Mouse (Mus musculus) MEL (cell line): ENCODE data around the gene Adtrp. TPM values are rescaled to one million over a fixed set of nuclear protein-coding genes. Genes with fewer than 3 reads are reported as not detected.

Experiments
- DNase-seq: peaks from one replicate; pipeline ENCODE4 v3.0.0; 2011; ENCODE audit warnings: low read depth, low spot score
- H3K27ac ChIP-seq: 2 replicates; pipeline ENCODE4 v1.5.1; 2012; ENCODE audit warnings: low read depth, mild to moderate bottlenecking, control low read depth, low read length, moderate library complexity; ENCODE audit not compliant: control insufficient read depth
- H3K27me3 ChIP-seq, 2 experiments: fragments of 150-350 bp in 1 of 2; sonication (generic) in 1 of 2; 2 replicates each; pipeline ENCODE4 v1.6.1; 2012; ENCODE audit warnings: low read length in 2 of 2, mild to moderate bottlenecking in 2 of 2, improper control_type of control experiment in 1 of 2, moderate library complexity in 1 of 2; ENCODE audit not compliant: insufficient read depth in 2 of 2, control insufficient read depth in 1 of 2
- H3K36me3 ChIP-seq, 2 experiments: 2 replicates each; pipeline ENCODE4 v1.6.1; 2012 to 2014; ENCODE audit warnings: low read length in 2 of 2, improper control_type of control experiment in 1 of 2, inconsistent platforms in 1 of 2, mild to moderate bottlenecking in 1 of 2; ENCODE audit not compliant: insufficient read depth in 2 of 2, control insufficient read depth in 1 of 2
- H3K4me1 ChIP-seq, 2 experiments: fragments of 150-350 bp in 1 of 2; sonication (generic) in 1 of 2; 2 replicates each; pipeline ENCODE4 v1.6.1; 2012; ENCODE audit warnings: low read length in 2 of 2, improper control_type of control experiment in 1 of 2, mild to moderate bottlenecking in 1 of 2; ENCODE audit not compliant: insufficient read depth in 2 of 2, control insufficient read depth in 1 of 2
- H3K4me3 ChIP-seq, 2 experiments: fragments of 150-350 bp in 1 of 2; sonication (generic) in 1 of 2; 2 replicates each; pipeline ENCODE4 v1.5.1; 2012; ENCODE audit warnings: low read depth in 2 of 2, low read length in 2 of 2, mild to moderate bottlenecking in 2 of 2, moderate library complexity in 2 of 2, control low read depth in 1 of 2, improper control_type of control experiment in 1 of 2; ENCODE audit not compliant: control insufficient read depth in 1 of 2, insufficient read depth in 1 of 2
- H3K79me2 ChIP-seq: 2 replicates; pipeline ENCODE4 v1.6.1; 2012; ENCODE audit warnings: mild to moderate bottlenecking, low read length, moderate library complexity; ENCODE audit not compliant: control insufficient read depth, poor library complexity, insufficient read depth
- H3K9ac ChIP-seq: 2 replicates; pipeline ENCODE4 v1.6.1; 2012; ENCODE audit warnings: low read depth, mild to moderate bottlenecking, control low read depth, low read length, moderate library complexity; ENCODE audit not compliant: control insufficient read depth, poor library complexity, severe bottlenecking
- H3K9me3 ChIP-seq: fragments of 150-350 bp; sonication (generic); replicated peaks from 2 replicates; pipeline ENCODE4 v1.6.1; 2012; ENCODE audit warnings: mild to moderate bottlenecking, low read length, improper control_type of control experiment, moderate library complexity; ENCODE audit not compliant: insufficient read depth
- BHLHE40 ChIP-seq: IDR thresholded peaks from 2 replicates; pipeline ENCODE4 v1.6.1; 2012; ENCODE audit warnings: low read depth, mild to moderate bottlenecking, inconsistent platforms, low read length, improper control_type of control experiment, borderline replicate concordance
- CHD1 ChIP-seq: IDR thresholded peaks from 2 replicates; pipeline ENCODE4 v1.6.1; 2012; ENCODE audit warnings: low read depth, mild to moderate bottlenecking, inconsistent platforms, low read length, improper control_type of control experiment
- CHD2 ChIP-seq: IDR thresholded peaks from 2 replicates; pipeline ENCODE4 v1.6.1; 2011; ENCODE audit warnings: low read length, improper control_type of control experiment
- CTCF ChIP-seq, 3 experiments: IDR thresholded peaks in 2 of 3; conservative IDR thresholded peaks in 1 of 3; 2 replicates each; pipeline ENCODE4 v1.5.1; 2011 to 2012; ENCODE audit warnings: low read length in 3 of 3, low read depth in 2 of 3, mild to moderate bottlenecking in 2 of 3, improper control_type of control experiment in 1 of 3, inconsistent platforms in 1 of 3, mixed read lengths in 1 of 3, moderate library complexity in 1 of 3; ENCODE audit not compliant: control insufficient read depth in 1 of 3, insufficient read depth in 1 of 3, poor library complexity in 1 of 3, severe bottlenecking in 1 of 3
- E2F4 ChIP-seq: IDR thresholded peaks from 2 replicates; pipeline ENCODE4 v1.6.1; 2011; ENCODE audit warnings: low read depth, low read length, improper control_type of control experiment, borderline replicate concordance
- ELF1 ChIP-seq: IDR thresholded peaks from 2 replicates; pipeline ENCODE4 v1.6.1; 2014; ENCODE audit warnings: low read depth, mild to moderate bottlenecking, inconsistent platforms, low read length, improper control_type of control experiment, moderate library complexity
- GABPA ChIP-seq: IDR thresholded peaks from 2 replicates; pipeline ENCODE4 v1.6.1; 2012; ENCODE audit warnings: low read depth, mild to moderate bottlenecking, inconsistent platforms, low read length, improper control_type of control experiment, moderate library complexity
- GATA1 ChIP-seq: IDR thresholded peaks from 2 replicates; pipeline ENCODE4 v1.6.1; 2011; ENCODE audit warnings: low read depth, low read length, improper control_type of control experiment
- HCFC1 ChIP-seq: IDR thresholded peaks from 2 replicates; pipeline ENCODE4 v1.6.1; 2012; ENCODE audit warnings: low read depth, mild to moderate bottlenecking, inconsistent platforms, low read length, improper control_type of control experiment, moderate library complexity
- JUND ChIP-seq: IDR thresholded peaks from 2 replicates; pipeline ENCODE4 v1.6.1; 2011; ENCODE audit warnings: low read depth, mild to moderate bottlenecking, improper control_type of control experiment, low read length
- MAX ChIP-seq: IDR thresholded peaks from 2 replicates; pipeline ENCODE4 v1.6.1; 2011; ENCODE audit warnings: low read length, improper control_type of control experiment
- MAZ ChIP-seq: IDR thresholded peaks from 2 replicates; pipeline ENCODE4 v1.6.1; 2012; ENCODE audit warnings: low read depth, mild to moderate bottlenecking, inconsistent platforms, low read length, improper control_type of control experiment
- MEF2A ChIP-seq: IDR thresholded peaks from 2 replicates; pipeline ENCODE4 v1.6.1; 2014; ENCODE audit warnings: low read depth, mild to moderate bottlenecking, inconsistent platforms, low read length, improper control_type of control experiment; ENCODE audit not compliant: poor library complexity, insufficient replicate concordance, severe bottlenecking; ENCODE audit errors: extremely low read depth
- MYC ChIP-seq: IDR thresholded peaks from 2 replicates; pipeline ENCODE4 v1.6.1; 2011; ENCODE audit warnings: low read depth, mild to moderate bottlenecking, low read length, improper control_type of control experiment, moderate library complexity
- POLR2A ChIP-seq, 2 experiments: IDR thresholded peaks; 2 replicates each; pipeline ENCODE4 v1.6.1; 2011 to 2012; ENCODE audit warnings: low read length in 2 of 2, mild to moderate bottlenecking in 2 of 2, control low read depth in 1 of 2, improper control_type of control experiment in 1 of 2, low read depth in 1 of 2, moderate library complexity in 1 of 2; ENCODE audit not compliant: control insufficient read depth in 1 of 2, insufficient read depth in 1 of 2, poor library complexity in 1 of 2
- POLR2AphosphoS2 ChIP-seq: IDR thresholded peaks from 2 replicates; pipeline ENCODE4 v1.6.1; 2011; ENCODE audit warnings: low read length, improper control_type of control experiment
- POLR2AphosphoS5 ChIP-seq: IDR thresholded peaks from 2 replicates; pipeline ENCODE4 v1.6.1; 2012; ENCODE audit warnings: low read depth, borderline replicate concordance, mild to moderate bottlenecking, inconsistent platforms, low read length, moderate library complexity, mixed read lengths
- RAD21 ChIP-seq: IDR thresholded peaks from 2 replicates; pipeline ENCODE4 v1.6.1; 2011; ENCODE audit warnings: mild to moderate bottlenecking, low read depth, low read length, improper control_type of control experiment
- SIN3A ChIP-seq: IDR thresholded peaks from 2 replicates; pipeline ENCODE4 v1.6.1; 2012; ENCODE audit warnings: low read length, improper control_type of control experiment, inconsistent platforms
- USF2 ChIP-seq, 2 experiments: IDR thresholded peaks; 2 replicates each; pipeline ENCODE4 v1.6.1; 2011 to 2012; ENCODE audit warnings: improper control_type of control experiment in 2 of 2, low read length in 2 of 2, borderline replicate concordance in 1 of 2, inconsistent platforms in 1 of 2, low read depth in 1 of 2, mild to moderate bottlenecking in 1 of 2; ENCODE audit not compliant: insufficient read depth in 1 of 2
- ZNF384 ChIP-seq: IDR thresholded peaks from 2 replicates; pipeline ENCODE4 v1.6.1; 2012; ENCODE audit warnings: low read depth, mild to moderate bottlenecking, inconsistent platforms, low read length, improper control_type of control experiment
- polyA plus RNA-seq, 2 experiments: library from polyadenylated mRNA; stranded (reverse) in 1 of 2; unstranded in 1 of 2; fragments of >175 nt in 1 of 2; fragments of >200 nt in 1 of 2; gene quantifications; 2 replicates each; pipeline versions ENCODE4 v1.2.1 to v1.2.4; 2012; ENCODE audit warnings: low replicate concordance in 2 of 2, low read depth in 1 of 2; ENCODE audit not compliant: insufficient read length in 2 of 2, insufficient read depth in 1 of 2, missing spikeins in 1 of 2
- total RNA-seq: library from RNA; depleted of rRNA; stranded (reverse); fragments of 300-350 nt; gene quantifications from 2 replicates; pipeline ENCODE4 v1.2.3, GENCODE M21; 2012

Gene Adtrp
- total and polyA plus RNA-seq, 3 experiments = not detected

DNA sequence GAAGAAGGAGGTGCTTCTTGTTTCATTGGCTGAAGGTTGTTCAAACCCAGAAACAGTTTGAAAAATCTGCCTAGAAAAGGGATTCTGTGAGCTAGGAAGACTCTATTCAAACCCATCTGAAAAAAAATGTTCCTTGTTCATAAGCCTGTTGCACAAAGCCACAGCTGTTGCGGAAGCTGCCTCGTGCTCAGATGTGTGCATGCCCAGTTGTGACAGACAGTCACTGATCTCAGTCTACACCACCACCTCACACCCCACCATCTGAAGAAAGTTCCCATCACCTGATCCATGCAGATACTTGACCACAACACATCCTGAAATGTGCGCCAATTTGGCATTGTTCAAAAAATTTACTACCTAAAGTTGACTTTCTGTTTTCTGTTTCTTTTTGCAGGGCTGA, 119.7 kb downstream of the Adtrp start:
- H3K9me3 ChIP-seq = no peaks in the 10 kb centered on the region
- H3K27ac ChIP-seq = no peak overlapping the region
- DNase-seq = no peak
- no peaks in the 10 kb centered on the region for H3K36me3 ChIP-seq
- no peak overlapping the region for H3K4me3 ChIP-seq
- no peaks in the 10 kb centered on the region for H3K4me1 ChIP-seq
- no peak for TF ChIP-seq ELF1
- no peak for TF ChIP-seq GABPA
- TF ChIP-seq MAX = no peak
- TF ChIP-seq MYC = no peak
- TF ChIP-seq CHD1 = no peak
- no peak for TF ChIP-seq RAD21
- no peak for TF ChIP-seq POLR2AphosphoS5
- no peak for TF ChIP-seq POLR2A (IDR thresholded peaks at IDR 0.05; ENCODE audit: control insufficient read depth in 1 of 2, insufficient read depth in 1 of 2, low read depth in 1 of 2, low read length in 2 of 2, poor library complexity in 1 of 2)
- TF ChIP-seq CTCF (IDR thresholded peaks at IDR 0.05 in 2 of 3, conservative IDR thresholded peaks at IDR 0.05 in 1 of 3; ENCODE audit: control insufficient read depth in 1 of 3, insufficient read depth in 1 of 3, low read depth in 2 of 3, low read length in 3 of 3, poor library complexity in 1 of 3, severe bottlenecking in 1 of 3) = no peak
- no peak for TF ChIP-seq E2F4
- TF ChIP-seq JUND = no peak
- TF ChIP-seq, all 39 proteins: peak for 0
- H3K79me2 ChIP-seq = no peaks in the 10 kb centered on the region
- no peaks in the 10 kb centered on the region for H3K27me3 ChIP-seq
- no peak overlapping the region for H3K9ac ChIP-seq

DNA sequence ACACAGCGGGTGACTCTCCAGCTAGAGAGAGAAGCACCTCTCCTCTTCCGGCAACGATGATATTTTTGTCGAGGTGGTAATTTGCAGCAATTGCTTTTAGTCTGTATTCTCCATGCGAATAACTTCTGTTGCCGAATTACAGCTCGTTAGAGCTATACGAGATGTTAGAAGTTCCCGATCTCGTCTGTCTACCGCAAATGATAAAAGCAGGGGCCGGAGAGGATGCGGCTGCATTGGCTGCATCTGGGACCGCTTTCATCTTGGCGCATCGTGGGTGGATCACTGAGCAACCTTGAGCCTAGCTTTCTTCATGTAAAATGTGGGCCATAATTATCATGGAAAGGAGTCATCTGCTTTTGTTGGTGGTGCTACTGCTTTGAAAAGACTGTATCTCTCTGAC, 128.2 kb downstream of the Adtrp start:
- no peak overlapping the region for H3K27ac ChIP-seq
- no peak overlapping the region for H3K9ac ChIP-seq
- H3K9me3 ChIP-seq = no peaks in the 10 kb centered on the region
- no peaks in the 10 kb centered on the region for H3K27me3 ChIP-seq
- H3K36me3 ChIP-seq = no peaks in the 10 kb centered on the region
- H3K4me3 ChIP-seq = no peak overlapping the region
- no peaks in the 10 kb centered on the region for H3K4me1 ChIP-seq
- TF ChIP-seq GATA1 (no peak), CTCF (IDR thresholded peaks at IDR 0.05 in 2 of 3, conservative IDR thresholded peaks at IDR 0.05 in 1 of 3; ENCODE audit: control insufficient read depth in 1 of 3, insufficient read depth in 1 of 3, low read depth in 2 of 3, low read length in 3 of 3, poor library complexity in 1 of 3, severe bottlenecking in 1 of 3) (no peak), MAZ (no peak), ELF1 (no peak), SIN3A (no peak), HCFC1 (no peak), RAD21 (no peak)
- TF ChIP-seq, all 39 proteins: peak for 0
- DNase-seq = no peak
- no peaks in the 10 kb centered on the region for H3K79me2 ChIP-seq

DNA sequence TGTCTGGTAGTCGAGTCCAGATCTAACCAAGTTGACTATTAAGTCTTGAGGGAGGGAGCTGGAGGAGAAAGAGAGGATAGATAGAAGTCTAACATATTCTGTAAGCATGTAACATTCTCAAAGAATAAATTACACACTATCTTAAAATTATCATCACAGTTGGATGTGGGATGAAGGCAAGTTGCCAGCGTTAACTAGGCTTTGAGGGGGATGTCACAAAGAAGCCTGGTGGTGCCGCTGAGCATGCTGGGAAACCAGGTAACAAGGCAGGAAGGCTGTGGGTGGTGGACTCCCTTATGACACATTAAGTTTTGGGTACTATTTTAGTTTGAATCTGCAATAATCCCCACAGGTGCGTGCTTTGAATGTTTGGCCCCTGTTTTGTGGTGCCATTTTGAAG, 129.4 kb downstream of the Adtrp start:
- H3K36me3 ChIP-seq = no peaks in the 10 kb centered on the region
- no peaks in the 10 kb centered on the region for H3K27me3 ChIP-seq
- no peak overlapping the region for H3K27ac ChIP-seq
- DNase-seq = no peak
- H3K9me3 ChIP-seq = no peaks in the 10 kb centered on the region
- no peaks in the 10 kb centered on the region for H3K79me2 ChIP-seq
- H3K4me1 ChIP-seq = no peaks in the 10 kb centered on the region
- no peak overlapping the region for H3K4me3 ChIP-seq
- TF ChIP-seq CHD2 (no peak), BHLHE40 (no peak), MEF2A (no peak), ZNF384 (no peak), POLR2AphosphoS2 (no peak), RAD21 (no peak), USF2 (IDR thresholded peaks at IDR 0.05; ENCODE audit: borderline replicate concordance in 1 of 2, insufficient read depth in 1 of 2, low read depth in 1 of 2, low read length in 2 of 2) (no peak), SIN3A (no peak)
- H3K9ac ChIP-seq = no peak overlapping the region
